Mouse (Mus musculus): Measurements from ENCODE around the gene Sdccag8. TPM values are rescaled to one million over a fixed set of nuclear protein-coding genes. Genes with fewer than 3 reads are reported as not detected.
"Not testable (repeated sequence)": the region's sequence is repeated elsewhere in the genome, so short reads cannot be mapped to it uniquely, and the experiment has no call there.

Sdccag8 gene
- total and polyA plus RNA-seq, 2 experiments from 2014 or later, result 5.9 to 8.1 TPM

- ATAC-seq (ENCODE audit: insufficient read depth, low read depth), result no peak; the same call in 1 of the 2 replicates
- no peaks in the 10 kb centered on the region for H3K27me3 ChIP-seq (ENCODE audit: control insufficient read depth, insufficient read depth, low read length)
- H3K9me3 ChIP-seq (replicated peaks; ENCODE audit: control insufficient read depth, low read length), result no peaks in the 10 kb centered on the region
- no peak for DNase-seq (ENCODE audit: low spot score)
- no peaks in the 10 kb centered on the region for H3K4me1 ChIP-seq (ENCODE audit: control insufficient read depth, insufficient read depth)
- H3K27ac ChIP-seq (ENCODE audit: low read depth), result no peak overlapping the region
- peak overlapping the region; percentile 55 for H3K4me3 ChIP-seq (ENCODE audit: low read depth, low read length)
- TF ChIP-seq CTCF (IDR thresholded peaks at IDR 0.05; ENCODE audit: low read depth) (no peak), EP300 (IDR thresholded peaks at IDR 0.05; ENCODE audit: low read depth) (no peak)
- WGBS, result 43% methylated on average over 6 of the region's 6 CpGs
- no peaks in the 10 kb centered on the region for H3K36me3 ChIP-seq (replicated peaks; ENCODE audit: control insufficient read depth, insufficient read depth, low read length)
- H3K9ac ChIP-seq (replicated peaks; ENCODE audit: low read depth, low read length), result no peak overlapping the region
- peak overlapping the region; percentile 83 for H3K4me2 ChIP-seq (ENCODE audit: low read depth, low read length)
Measured at GRCm38 (mm10) chr1:176834880-176835279, 20.4 kb downstream of the Sdccag8 start.

DNA sequence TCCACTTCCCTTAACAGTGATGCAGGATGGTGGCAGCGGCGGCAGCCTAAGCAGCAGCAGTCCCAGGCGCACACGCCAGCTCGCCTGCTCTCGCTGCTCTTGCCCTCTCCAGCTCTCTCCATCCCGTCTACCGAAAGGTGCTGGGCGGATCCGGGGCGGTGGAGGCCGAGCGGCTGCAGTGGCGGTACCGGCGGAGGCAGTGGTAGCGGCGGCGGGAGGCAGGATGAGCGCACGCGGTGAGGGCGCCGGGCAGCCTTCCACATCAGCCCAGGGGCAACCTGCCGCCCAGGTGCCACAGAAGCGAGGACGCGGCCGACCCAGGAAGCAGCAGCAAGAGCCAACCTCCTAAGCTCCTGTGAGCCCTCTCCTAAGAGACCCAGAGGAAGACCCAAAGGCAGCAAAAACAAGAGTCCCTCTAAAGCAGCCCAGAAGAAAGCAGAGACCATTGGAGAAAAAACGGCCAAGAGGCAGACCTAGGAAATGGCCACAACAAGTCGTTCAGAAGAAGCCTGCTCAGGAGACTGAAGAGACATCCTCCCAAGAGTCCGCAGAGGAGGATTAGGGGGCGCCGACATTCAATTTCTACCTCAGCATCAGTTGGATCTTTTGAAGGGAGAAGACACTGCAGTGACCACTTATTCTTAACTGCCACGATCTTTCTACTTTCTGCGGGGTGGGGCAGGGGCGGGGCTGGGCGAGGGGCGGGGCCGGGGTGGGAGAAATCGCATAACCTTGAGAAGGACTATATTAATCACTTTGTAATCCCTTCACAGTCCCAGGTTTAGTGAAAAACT is 21.2 kb downstream of the Sdccag8 start:
- peak overlapping the region; percentile 55 for H3K4me3 ChIP-seq (ENCODE audit: low read depth, low read length)
- 3% methylated on average over 41 of the region's 41 CpGs for WGBS

GRCm38 (mm10) chr1:176836562-176836961 is 22.1 kb downstream of the Sdccag8 start:
- Histone ChIP-seq H3K4me2 (ENCODE audit: low read depth, low read length) (peak overlapping the region; percentile 83), H3K4me3 (ENCODE audit: low read depth, low read length) (peak overlapping the region; percentile 55), H3K36me3 (replicated peaks; ENCODE audit: control insufficient read depth, insufficient read depth, low read length) (peaks cover 13% of the 10 kb centered on the region)
- not testable (repeated sequence) for H3K27me3 ChIP-seq (ENCODE audit: control insufficient read depth, insufficient read depth, low read length); DNase-seq (ENCODE audit: low spot score); H3K4me1 ChIP-seq (ENCODE audit: control insufficient read depth, insufficient read depth); H3K27ac ChIP-seq (ENCODE audit: low read depth); ATAC-seq (ENCODE audit: insufficient read depth, low read depth); H3K9me3 ChIP-seq (replicated peaks; ENCODE audit: control insufficient read depth, low read length); H3K9ac ChIP-seq (replicated peaks; ENCODE audit: low read depth, low read length)
- WGBS, result 19% methylated on average over 7 of the region's 7 CpGs

More for the DNA sequence above, 21.2 kb downstream of the Sdccag8 start:
- no peak overlapping the region for H3K27ac ChIP-seq (ENCODE audit: low read depth)
- H3K36me3 ChIP-seq (replicated peaks; ENCODE audit: control insufficient read depth, insufficient read depth, low read length), result peaks cover 4% of the 10 kb centered on the region
- TF ChIP-seq CTCF (IDR thresholded peaks at IDR 0.05; ENCODE audit: low read depth) (no peak), EP300 (IDR thresholded peaks at IDR 0.05; ENCODE audit: low read depth) (no peak)
- peak overlapping the region; percentile 10; the same call in 1 of the 2 replicates for H3K9ac ChIP-seq (replicated peaks; ENCODE audit: low read depth, low read length)
- peak; percentile 63 for ATAC-seq (ENCODE audit: insufficient read depth, low read depth)
- H3K4me2 ChIP-seq (ENCODE audit: low read depth, low read length), result peak overlapping the region; percentile 83
- DNase-seq (ENCODE audit: low spot score), result no peak
- H3K27me3 ChIP-seq (ENCODE audit: control insufficient read depth, insufficient read depth, low read length), result no peaks in the 10 kb centered on the region
- H3K9me3 ChIP-seq (replicated peaks; ENCODE audit: control insufficient read depth, low read length), result no peaks in the 10 kb centered on the region
- H3K4me1 ChIP-seq (ENCODE audit: control insufficient read depth, insufficient read depth), result no peaks in the 10 kb centered on the region

DNA sequence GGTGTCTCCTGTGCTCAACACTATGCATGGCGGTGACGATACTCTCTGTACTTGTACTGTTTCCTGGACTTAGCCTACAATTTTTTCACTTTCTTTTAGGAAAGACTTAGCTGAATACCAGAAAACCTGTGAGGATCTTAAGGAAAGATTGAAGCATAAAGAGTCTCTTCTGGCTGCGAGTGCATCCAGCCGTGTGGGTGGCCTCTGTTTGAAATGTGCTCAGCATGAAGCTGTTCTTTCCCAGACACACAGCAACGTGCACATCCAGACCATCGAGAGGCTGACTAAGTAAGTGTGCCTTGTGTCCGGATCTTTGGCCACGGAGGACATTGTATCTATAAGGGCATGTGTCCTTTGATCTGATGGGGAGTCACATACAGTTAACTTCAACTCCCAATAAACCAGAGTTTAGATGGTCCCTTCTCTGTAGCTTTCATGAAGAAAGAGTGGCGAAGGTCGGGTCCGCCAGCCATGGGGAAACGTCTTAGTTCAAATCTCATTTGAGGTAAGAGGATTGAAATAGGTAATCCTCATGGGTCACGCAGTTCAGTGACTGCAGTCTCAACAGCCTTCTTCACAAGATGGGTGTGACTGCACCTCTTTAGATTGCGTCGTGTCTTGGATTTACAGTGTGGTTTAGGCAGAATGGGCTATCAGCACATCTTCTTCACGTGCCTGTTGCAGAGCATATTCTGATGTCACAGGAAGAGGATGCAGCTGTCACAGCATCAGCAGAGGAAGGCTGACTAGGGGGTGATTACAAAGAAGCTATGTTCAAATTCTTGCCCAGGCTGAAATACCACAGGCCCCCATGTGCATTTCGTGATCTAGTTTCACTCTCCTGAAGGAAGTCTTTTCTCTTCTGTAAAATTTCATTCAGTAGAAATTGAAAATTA is 30.9 kb downstream of the Sdccag8 start:
- Histone ChIP-seq H3K36me3 (replicated peaks; ENCODE audit: control insufficient read depth, insufficient read depth, low read length) (peaks cover 27% of the 10 kb centered on the region), H3K4me1 (ENCODE audit: control insufficient read depth, insufficient read depth) (no peaks in the 10 kb centered on the region), H3K9ac (replicated peaks; ENCODE audit: low read depth, low read length) (no peak overlapping the region), H3K9me3 (replicated peaks; ENCODE audit: control insufficient read depth, low read length) (no peaks in the 10 kb centered on the region), H3K4me3 (ENCODE audit: low read depth, low read length) (no peak overlapping the region), H3K4me2 (ENCODE audit: low read depth, low read length) (no peak overlapping the region), H3K27me3 (ENCODE audit: control insufficient read depth, insufficient read depth, low read length) (no peaks in the 10 kb centered on the region), H3K27ac (ENCODE audit: low read depth) (no peak overlapping the region)
- TF ChIP-seq EP300 (IDR thresholded peaks at IDR 0.05; ENCODE audit: low read depth) (no peak), CTCF (IDR thresholded peaks at IDR 0.05; ENCODE audit: low read depth) (no peak)
- WGBS, result 77% methylated on average over 17 of the region's 17 CpGs
- DNase-seq (ENCODE audit: low spot score) (no peak), ATAC-seq (ENCODE audit: insufficient read depth, low read depth) (no peak)

- no peak for TF ChIP-seq CTCF (IDR thresholded peaks at IDR 0.05; ENCODE audit: low read depth)
- TF ChIP-seq EP300 (IDR thresholded peaks at IDR 0.05; ENCODE audit: low read depth), result no peak
- H3K4me2 ChIP-seq (ENCODE audit: low read depth, low read length), result no peak overlapping the region
- H3K9ac ChIP-seq (replicated peaks; ENCODE audit: low read depth, low read length), result no peak overlapping the region
- ATAC-seq (ENCODE audit: insufficient read depth, low read depth), result no peak
- WGBS, result 73% methylated on average over 10 of the region's 10 CpGs
- no peak overlapping the region for H3K4me3 ChIP-seq (ENCODE audit: low read depth, low read length)
- H3K9me3 ChIP-seq (replicated peaks; ENCODE audit: control insufficient read depth, low read length), result 0 out of 2 replicates have a peak, but pooled peaks cover 1% of the 10 kb centered on the region
- H3K4me1 ChIP-seq (ENCODE audit: control insufficient read depth, insufficient read depth), result no peaks in the 10 kb centered on the region
- no peak overlapping the region for H3K27ac ChIP-seq (ENCODE audit: low read depth)
- H3K36me3 ChIP-seq (replicated peaks; ENCODE audit: control insufficient read depth, insufficient read depth, low read length), result peaks cover 16% of the 10 kb centered on the region; the same call in 1 of the 2 replicates
- DNase-seq (ENCODE audit: low spot score), result no peak
- H3K27me3 ChIP-seq (ENCODE audit: control insufficient read depth, insufficient read depth, low read length), result no peaks in the 10 kb centered on the region
Measured at GRCm38 (mm10) chr1:176847118-176847859, 32.8 kb downstream of the Sdccag8 start.

Data from heart, postnatal 0 days (tissue).